Mouse (Mus musculus) cerebellum, adult 18-20 months (tissue): ENCODE measurements around the gene Gm29554.
"Not testable (repeated sequence)": the region's sequence is repeated elsewhere in the genome, so short reads cannot be mapped to it uniquely, and the experiment has no call there.

ENCODE experiments used
- DNase-seq, 2 experiments: peaks; one replicate each; pipeline ENCODE4 v3.0.0; 2021

Gm29554 gene

DNA sequence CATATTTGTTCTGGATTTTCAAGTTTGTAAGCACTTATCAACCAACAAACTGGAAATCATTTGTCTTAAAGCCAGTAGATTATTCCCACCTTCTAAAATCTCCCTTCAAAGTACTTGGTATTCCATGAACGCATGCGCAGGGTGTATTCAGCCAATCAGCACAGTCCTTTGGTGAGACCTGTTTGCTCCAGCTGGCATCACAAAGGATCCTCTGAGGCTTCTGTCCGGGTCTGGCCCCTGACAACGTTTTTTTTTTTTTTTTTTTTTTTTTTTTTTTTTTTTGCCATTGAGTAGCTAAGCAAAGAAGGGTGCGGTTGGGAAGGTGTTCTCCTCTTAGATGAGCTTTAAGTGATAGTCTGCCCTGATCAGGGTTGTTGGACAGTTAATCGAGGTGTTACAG, at the start of gene Gm29554:
Gene Gm29554 (plus strand): TSS at position 301 of the 400 bp plus-strand sequence.
- DNase-seq: not testable (repeated sequence)
